Mouse (Mus musculus): ENCODE data around the gene Tnrc18. TPM values are rescaled to one million over a fixed set of nuclear protein-coding genes. Genes with fewer than 3 reads are reported as not detected.
A peak's percentile ranks its signal among the peaks of the same experiment; 100 is the strongest.

Tnrc18 gene
- polyA plus RNA-seq, 1 experiment from 2014 or later, result 9.9 TPM

DNA sequence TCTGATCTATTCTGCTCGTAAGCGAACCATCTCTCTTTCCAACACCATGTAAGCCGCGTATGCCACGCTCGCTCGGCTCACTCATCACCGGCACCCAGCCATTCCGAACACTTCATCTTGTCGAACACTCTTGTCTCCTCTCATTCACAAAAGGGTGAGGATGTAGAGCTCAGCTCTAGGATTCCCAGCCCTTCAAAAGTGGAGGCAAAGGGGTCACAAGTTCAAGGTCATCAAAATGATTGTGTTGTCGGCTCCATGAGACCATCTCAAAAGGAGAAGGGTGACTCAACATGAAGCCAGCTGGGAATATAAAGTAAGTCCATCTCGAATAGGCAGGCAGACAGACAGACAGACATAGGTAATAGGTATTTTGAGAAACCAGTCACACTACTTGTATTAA, 19.3 kb downstream of the Tnrc18 start:
- TF ChIP-seq CTCF (IDR thresholded peaks at IDR 0.05; ENCODE audit: low read depth), result no peak
- Histone ChIP-seq H3K4me2 (replicated peaks; ENCODE audit: low read depth) (no peak overlapping the region), H3K9ac (ENCODE audit: low read depth, low read length) (no peak overlapping the region), H3K27ac (ENCODE audit: low read depth, low read length) (no peak overlapping the region; the same call in 1 of the 2 replicates), H3K9me3 (ENCODE audit: control insufficient read depth) (no peaks in the 10 kb centered on the region), H3K4me1 (replicated peaks; ENCODE audit: control insufficient read depth, insufficient read depth, low read length) (peaks cover 8% of the 10 kb centered on the region; the same call in 1 of the 2 replicates), H3K36me3 (ENCODE audit: control insufficient read depth, insufficient read depth) (peaks cover 16% of the 10 kb centered on the region; the same call in 1 of the 2 replicates), H3K4me3 (ENCODE audit: low read depth, low read length) (no peak overlapping the region), H3K27me3 (replicated peaks; ENCODE audit: control insufficient read depth, insufficient read depth, low read length) (no peaks in the 10 kb centered on the region)
- WGBS, result 84% methylated on average over 12 of the region's 12 CpGs
- ATAC-seq, result no peak

DNA sequence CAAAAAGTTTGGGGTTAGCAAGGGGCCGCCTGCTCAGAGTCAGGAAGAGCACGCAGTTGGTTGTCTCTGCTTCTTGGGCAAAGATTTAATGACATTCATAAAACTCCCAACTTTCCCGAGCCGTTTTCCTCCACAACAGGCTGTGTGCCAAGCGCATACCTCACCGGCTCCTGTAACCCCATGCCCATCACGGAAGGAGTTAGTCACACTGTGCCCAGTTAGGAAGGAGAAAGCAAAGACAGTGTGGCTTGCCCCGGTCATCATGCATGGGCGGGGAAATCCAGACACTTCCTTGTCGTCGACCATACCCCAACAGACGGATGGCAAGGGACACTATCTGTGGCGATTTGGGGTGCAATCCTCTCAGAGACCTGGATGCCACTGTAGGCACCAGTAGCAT, 19.8 kb downstream of the Tnrc18 start:
- H3K27ac ChIP-seq (ENCODE audit: low read depth, low read length), result no peak overlapping the region
- no peak overlapping the region for H3K4me3 ChIP-seq (ENCODE audit: low read depth, low read length)
- WGBS, result 68% methylated on average over 13 of the region's 13 CpGs
- H3K9ac ChIP-seq (ENCODE audit: low read depth, low read length), result no peak overlapping the region
- H3K4me1 ChIP-seq (replicated peaks; ENCODE audit: control insufficient read depth, insufficient read depth, low read length), result peaks cover 8% of the 10 kb centered on the region; the same call in 1 of the 2 replicates
- TF ChIP-seq CTCF (IDR thresholded peaks at IDR 0.05; ENCODE audit: low read depth), result no peak
- no peak for ATAC-seq
- H3K36me3 ChIP-seq (ENCODE audit: control insufficient read depth, insufficient read depth), result peaks cover 16% of the 10 kb centered on the region; the same call in 1 of the 2 replicates
- H3K9me3 ChIP-seq (ENCODE audit: control insufficient read depth), result no peaks in the 10 kb centered on the region
- no peaks in the 10 kb centered on the region for H3K27me3 ChIP-seq (replicated peaks; ENCODE audit: control insufficient read depth, insufficient read depth, low read length)
- H3K4me2 ChIP-seq (replicated peaks; ENCODE audit: low read depth), result no peak overlapping the region

DNA sequence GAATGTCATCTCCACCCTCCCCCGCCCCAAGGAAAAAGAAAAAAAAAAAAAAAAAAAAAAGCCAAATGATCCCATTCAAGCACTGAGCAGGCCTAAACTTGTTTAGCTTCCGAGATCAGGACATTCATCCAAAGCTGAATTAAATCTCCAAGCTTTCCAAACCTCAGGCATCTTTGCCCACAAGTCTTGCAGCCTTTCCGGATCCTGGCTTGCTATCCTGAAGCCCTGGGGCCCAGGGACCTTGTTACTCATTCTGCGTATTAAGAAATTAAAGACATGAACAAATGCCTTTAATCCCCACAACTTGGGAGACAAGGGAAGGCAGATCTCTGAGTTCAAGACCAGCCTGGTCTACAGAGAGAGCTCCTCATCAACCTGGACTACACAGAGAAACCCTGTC, 20.5 kb downstream of the Tnrc18 start:
- H3K27ac ChIP-seq (ENCODE audit: low read depth, low read length), result no peak overlapping the region
- H3K9me3 ChIP-seq (ENCODE audit: control insufficient read depth), result no peaks in the 10 kb centered on the region
- 95% methylated on average over 4 of the region's 4 CpGs for WGBS
- no peak overlapping the region for H3K4me3 ChIP-seq (ENCODE audit: low read depth, low read length)
- no peak overlapping the region for H3K4me2 ChIP-seq (replicated peaks; ENCODE audit: low read depth)
- H3K27me3 ChIP-seq (replicated peaks; ENCODE audit: control insufficient read depth, insufficient read depth, low read length), result no peaks in the 10 kb centered on the region
- peaks cover 8% of the 10 kb centered on the region; the same call in 1 of the 2 replicates for H3K4me1 ChIP-seq (replicated peaks; ENCODE audit: control insufficient read depth, insufficient read depth, low read length)
- no peak for TF ChIP-seq CTCF (IDR thresholded peaks at IDR 0.05; ENCODE audit: low read depth)
- H3K9ac ChIP-seq (ENCODE audit: low read depth, low read length), result no peak overlapping the region
- ATAC-seq, result no peak
- peaks cover 16% of the 10 kb centered on the region; the same call in 1 of the 2 replicates for H3K36me3 ChIP-seq (ENCODE audit: control insufficient read depth, insufficient read depth)

DNA sequence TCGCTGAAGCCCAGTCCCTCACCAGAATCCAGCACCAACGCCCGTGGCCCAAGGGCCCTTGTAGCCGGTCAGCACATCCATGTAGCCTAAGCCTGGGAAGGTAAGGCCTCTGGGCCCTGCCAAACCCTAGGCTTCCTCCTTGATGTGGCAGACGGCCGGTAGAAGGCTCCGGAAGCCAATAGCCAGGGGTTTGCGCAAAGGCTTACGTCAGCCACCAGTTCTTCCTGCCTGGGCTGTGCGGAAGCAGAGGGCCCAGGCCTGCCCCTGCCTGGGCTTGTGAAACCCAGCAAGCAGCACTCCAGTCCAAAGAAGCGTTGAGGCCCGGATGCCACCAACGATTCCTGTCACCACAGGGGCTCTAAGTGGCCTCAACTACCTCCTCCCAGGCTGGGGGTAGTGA, 22.9 kb downstream of the Tnrc18 start:
- H3K27me3 ChIP-seq (replicated peaks; ENCODE audit: control insufficient read depth, insufficient read depth, low read length), result no peaks in the 10 kb centered on the region
- 82% methylated on average over 13 of the region's 13 CpGs for WGBS
- no peak for TF ChIP-seq CTCF (IDR thresholded peaks at IDR 0.05; ENCODE audit: low read depth)
- H3K4me1 ChIP-seq (replicated peaks; ENCODE audit: control insufficient read depth, insufficient read depth, low read length), result peaks cover 5% of the 10 kb centered on the region; the same call in 1 of the 2 replicates
- H3K9ac ChIP-seq (ENCODE audit: low read depth, low read length), result no peak overlapping the region
- peaks cover 23% of the 10 kb centered on the region; the same call in 1 of the 2 replicates for H3K36me3 ChIP-seq (ENCODE audit: control insufficient read depth, insufficient read depth)
- H3K4me2 ChIP-seq (replicated peaks; ENCODE audit: low read depth), result no peak overlapping the region
- no peak for ATAC-seq
- no peaks in the 10 kb centered on the region for H3K9me3 ChIP-seq (ENCODE audit: control insufficient read depth)
- H3K4me3 ChIP-seq (ENCODE audit: low read depth, low read length), result no peak overlapping the region
- no peak overlapping the region for H3K27ac ChIP-seq (ENCODE audit: low read depth, low read length)

DNA sequence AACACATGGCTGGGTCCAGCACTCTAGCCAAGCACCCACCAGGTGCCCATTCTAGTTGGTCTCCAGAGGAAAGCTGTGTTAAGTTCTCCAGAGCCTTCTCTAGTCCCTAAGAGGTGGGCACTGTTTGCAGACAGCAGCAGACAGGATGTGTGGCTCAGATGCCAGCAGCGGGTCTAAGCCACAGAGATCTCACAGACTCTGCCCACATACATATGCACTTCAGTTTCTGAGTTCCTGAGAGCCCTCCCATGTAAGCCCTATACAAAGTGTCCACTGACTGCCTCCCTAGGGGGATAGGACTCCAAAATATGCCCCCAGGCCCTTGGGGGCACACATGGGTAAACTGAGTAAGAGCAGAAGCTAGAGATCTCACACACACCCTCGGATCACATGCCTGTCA, 23.3 kb downstream of the Tnrc18 start:
- Histone ChIP-seq H3K9me3 (ENCODE audit: control insufficient read depth) (no peaks in the 10 kb centered on the region), H3K4me1 (replicated peaks; ENCODE audit: control insufficient read depth, insufficient read depth, low read length) (peaks cover 3% of the 10 kb centered on the region; the same call in 1 of the 2 replicates), H3K36me3 (ENCODE audit: control insufficient read depth, insufficient read depth) (peaks cover 28% of the 10 kb centered on the region), H3K27ac (ENCODE audit: low read depth, low read length) (no peak overlapping the region), H3K9ac (ENCODE audit: low read depth, low read length) (no peak overlapping the region), H3K4me3 (ENCODE audit: low read depth, low read length) (no peak overlapping the region), H3K27me3 (replicated peaks; ENCODE audit: control insufficient read depth, insufficient read depth, low read length) (no peaks in the 10 kb centered on the region), H3K4me2 (replicated peaks; ENCODE audit: low read depth) (no peak overlapping the region)
- WGBS, result 87% methylated on average over 2 of the region's 2 CpGs
- no peak for ATAC-seq
- TF ChIP-seq CTCF (IDR thresholded peaks at IDR 0.05; ENCODE audit: low read depth), result no peak

DNA sequence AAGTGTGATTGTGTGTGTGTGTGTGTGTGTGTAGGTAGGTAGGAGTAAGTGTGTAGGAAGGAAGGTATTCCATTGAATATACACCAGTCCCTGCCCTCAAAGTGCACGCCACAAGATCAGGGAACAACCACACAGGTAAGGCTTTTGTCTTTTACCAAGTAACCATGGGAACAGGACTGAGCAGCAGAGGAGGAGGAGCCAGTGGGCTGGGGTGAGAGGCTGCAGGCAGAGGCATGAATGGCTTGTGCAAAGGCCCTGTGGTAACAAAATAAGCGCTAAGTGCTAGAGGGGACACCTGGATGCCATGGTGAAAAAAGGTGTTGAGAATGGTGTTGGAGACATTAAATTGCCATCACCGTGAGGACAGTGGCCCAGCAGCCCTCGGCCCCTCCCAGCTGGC, 24.9 kb downstream of the Tnrc18 start:
- Histone ChIP-seq H3K27ac (ENCODE audit: low read depth, low read length) (no peak overlapping the region), H3K4me3 (ENCODE audit: low read depth, low read length) (no peak overlapping the region), H3K4me1 (replicated peaks; ENCODE audit: control insufficient read depth, insufficient read depth, low read length) (0 out of 2 replicates have a peak, but pooled peaks cover 3% of the 10 kb centered on the region), H3K4me2 (replicated peaks; ENCODE audit: low read depth) (no peak overlapping the region), H3K36me3 (ENCODE audit: control insufficient read depth, insufficient read depth) (peaks cover 43% of the 10 kb centered on the region), H3K9ac (ENCODE audit: low read depth, low read length) (no peak overlapping the region; the same call in 1 of the 2 replicates), H3K27me3 (replicated peaks; ENCODE audit: control insufficient read depth, insufficient read depth, low read length) (no peaks in the 10 kb centered on the region), H3K9me3 (ENCODE audit: control insufficient read depth) (no peaks in the 10 kb centered on the region)
- no peak for TF ChIP-seq CTCF (IDR thresholded peaks at IDR 0.05; ENCODE audit: low read depth)
- no peak for ATAC-seq
- 97% methylated on average over 4 of the region's 4 CpGs for WGBS

DNA sequence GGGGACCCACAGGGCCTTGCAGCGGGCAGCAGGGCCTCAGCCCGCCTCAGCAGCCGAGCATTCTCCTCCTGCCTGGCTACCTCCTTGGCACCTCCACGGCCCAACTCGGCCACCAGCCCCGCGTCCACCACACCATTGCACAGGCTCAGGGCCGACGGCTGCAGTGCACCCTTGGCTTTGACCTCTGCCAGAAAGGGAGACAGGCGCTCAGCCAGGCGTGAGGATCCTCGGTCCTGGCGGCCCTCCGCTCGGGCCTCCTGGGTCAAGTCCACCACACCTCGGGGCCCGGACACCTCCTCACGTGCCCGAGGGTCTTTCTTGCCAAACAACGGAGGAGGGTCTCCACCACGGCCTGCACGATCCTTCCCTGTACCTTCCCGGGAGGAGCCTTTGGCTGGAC, 29.2 kb downstream of the Tnrc18 start:
- peaks cover 42% of the 10 kb centered on the region for H3K36me3 ChIP-seq (ENCODE audit: control insufficient read depth, insufficient read depth)
- no peak for ATAC-seq
- no peak for TF ChIP-seq CTCF (IDR thresholded peaks at IDR 0.05; ENCODE audit: low read depth)
- 97% methylated on average over 22 of the region's 23 CpGs for WGBS
- H3K9me3 ChIP-seq (ENCODE audit: control insufficient read depth), result no peaks in the 10 kb centered on the region
- no peaks in the 10 kb centered on the region for H3K4me1 ChIP-seq (replicated peaks; ENCODE audit: control insufficient read depth, insufficient read depth, low read length)
- H3K27ac ChIP-seq (ENCODE audit: low read depth, low read length), result peak overlapping the region; percentile 41; the same call in 1 of the 2 replicates
- H3K27me3 ChIP-seq (replicated peaks; ENCODE audit: control insufficient read depth, insufficient read depth, low read length), result no peaks in the 10 kb centered on the region
- H3K4me2 ChIP-seq (replicated peaks; ENCODE audit: low read depth), result no peak overlapping the region
- no peak overlapping the region for H3K4me3 ChIP-seq (ENCODE audit: low read depth, low read length)
- H3K9ac ChIP-seq (ENCODE audit: low read depth, low read length), result no peak overlapping the region
